Mouse (Mus musculus): ENCODE results near the gene Clvs2.

Clvs2 gene

DNA sequence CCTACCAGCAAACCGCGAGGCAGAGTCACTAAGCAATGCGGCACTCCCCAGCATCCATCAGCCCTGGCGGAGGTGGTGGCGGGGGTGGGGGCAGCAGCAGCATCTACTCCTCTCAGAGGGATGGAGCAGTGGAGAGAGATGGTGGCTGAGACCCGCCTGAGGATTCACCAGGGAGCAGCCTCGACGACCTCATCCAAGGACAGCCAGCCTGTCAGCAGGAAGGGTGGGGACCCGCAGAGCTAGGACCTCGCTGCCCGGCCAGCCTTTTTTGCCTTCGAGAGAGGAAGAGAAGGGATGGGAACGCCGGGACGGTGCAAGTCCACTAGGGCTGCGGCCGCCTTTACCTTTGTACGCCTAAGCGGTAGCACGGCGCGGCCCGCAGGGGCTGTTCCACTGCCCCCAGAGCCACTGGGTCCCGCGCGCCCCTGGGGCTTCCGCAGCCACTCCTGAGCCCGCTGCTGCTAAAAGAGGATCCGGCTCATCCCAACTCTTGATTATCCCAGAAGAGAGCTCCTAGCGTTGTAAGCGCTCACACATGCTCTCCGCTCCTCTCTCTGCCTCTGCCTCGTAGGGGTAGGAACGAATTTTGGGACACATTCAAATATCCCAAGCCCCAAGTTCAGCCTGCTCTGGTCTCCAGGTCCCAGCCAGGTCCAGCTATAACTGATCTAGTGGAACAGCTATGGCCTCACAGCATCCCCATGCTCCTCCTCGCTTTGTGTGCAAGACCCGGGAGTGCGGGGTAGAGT lies at the start of gene Clvs2:
Gene Clvs2 (minus strand): TSS at position 639 of the 749 bp plus-strand sequence.
- DNase-seq: peak; percentile 81

DNA sequence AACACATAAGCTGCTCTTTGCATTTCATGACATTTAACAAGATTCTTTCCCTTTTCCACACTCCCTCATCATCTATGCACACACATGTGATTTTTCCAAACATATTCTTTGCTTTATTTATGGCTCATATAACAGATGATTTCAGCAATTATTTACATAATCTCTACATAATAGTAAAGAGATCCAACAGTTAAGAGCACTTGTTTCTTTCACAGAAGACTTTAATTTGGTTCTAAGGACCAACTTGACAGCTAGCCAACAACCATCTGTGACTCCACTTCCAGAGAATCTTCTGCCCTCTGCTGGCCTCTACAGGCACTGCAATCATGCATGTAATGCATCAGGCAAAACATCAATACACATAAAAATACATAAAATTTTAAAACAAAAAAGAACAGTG lies 28.6 kb upstream of the Clvs2 start:
- DNase-seq: peak; percentile 95

DNA sequence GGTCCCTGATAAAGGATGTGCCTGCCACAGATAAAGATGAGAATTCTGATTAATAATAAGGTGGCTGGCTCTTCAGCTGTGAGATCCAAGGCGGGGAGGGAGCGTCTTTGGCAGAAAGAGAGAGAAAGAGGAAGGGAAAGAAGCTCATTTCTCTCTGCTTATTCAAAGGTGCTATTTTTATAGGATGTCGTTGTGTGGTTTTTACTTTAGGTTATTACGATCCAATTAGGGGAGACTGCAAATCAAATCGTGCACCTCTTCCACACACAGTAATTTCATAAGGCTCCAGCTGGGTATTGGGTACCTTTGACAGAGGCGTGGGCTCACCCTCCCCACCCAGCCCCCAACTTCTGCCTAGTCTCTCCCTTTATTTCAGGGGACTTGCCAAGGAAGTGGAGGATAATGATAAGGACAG lies 985 bp downstream of the Clvs2 start:
- peak; percentile 47 for DNase-seq

DNA sequence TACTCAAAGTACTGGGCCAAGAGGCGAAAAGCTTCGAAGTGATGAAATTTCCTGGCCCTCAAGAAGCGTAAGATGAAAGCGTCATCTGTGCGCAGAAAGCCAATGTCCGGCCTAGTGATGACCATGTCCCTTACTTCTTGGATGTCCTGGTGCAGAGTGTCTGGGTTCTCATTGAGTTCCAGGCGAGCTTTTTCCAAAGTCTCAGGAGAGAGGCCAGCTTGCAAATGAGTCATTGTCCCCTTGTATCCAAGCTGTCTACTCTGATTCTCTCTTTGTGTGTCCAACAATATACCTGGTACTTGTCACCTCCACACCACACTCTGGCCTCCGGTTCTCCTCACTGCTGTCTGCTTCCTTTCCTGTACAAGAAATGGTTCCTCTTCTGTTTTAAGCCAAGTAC lies 1.9 kb downstream of the Clvs2 start:
- DNase-seq: peak; percentile 7

DNA sequence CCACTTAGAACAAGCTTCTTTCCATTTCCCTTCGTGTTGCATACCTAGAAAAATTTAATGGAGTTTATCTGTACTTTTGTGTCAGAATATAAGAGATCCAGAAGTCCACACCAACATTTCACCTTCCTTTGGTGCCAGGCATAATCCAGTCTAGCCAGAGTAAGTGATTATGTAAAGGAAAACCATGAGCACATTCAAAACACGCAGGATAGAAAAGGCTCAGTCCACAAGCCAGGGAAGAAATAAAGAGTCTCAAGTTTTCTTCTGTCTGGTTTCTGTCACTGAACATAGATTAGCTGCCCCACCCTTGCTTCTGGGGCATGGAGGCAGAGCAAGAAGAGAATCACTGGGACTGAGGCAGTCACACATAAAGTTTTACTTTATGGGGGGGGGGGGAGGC lies 8.4 kb downstream of the Clvs2 start:
- DNase-seq: no peak

DNA sequence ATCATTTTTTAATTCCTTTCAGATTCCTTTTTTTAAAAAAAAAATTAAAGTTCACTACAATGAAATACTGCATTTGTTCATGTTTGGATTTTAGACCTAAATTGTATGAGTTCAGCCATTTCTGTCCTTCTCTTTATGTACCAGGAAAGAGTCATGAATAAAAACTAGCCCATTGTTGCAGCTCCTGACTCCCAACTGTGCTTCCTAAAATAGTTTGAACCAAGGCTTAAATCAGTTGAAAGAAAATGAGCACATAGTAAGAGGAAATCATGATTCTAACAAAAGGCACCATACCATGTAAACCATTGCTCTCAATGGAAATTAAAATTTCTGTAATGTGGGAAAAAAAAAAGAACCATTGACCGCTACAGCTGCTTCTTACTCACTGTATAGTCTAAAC lies 11.4 kb downstream of the Clvs2 start:
- DNase-seq: no peak

DNA sequence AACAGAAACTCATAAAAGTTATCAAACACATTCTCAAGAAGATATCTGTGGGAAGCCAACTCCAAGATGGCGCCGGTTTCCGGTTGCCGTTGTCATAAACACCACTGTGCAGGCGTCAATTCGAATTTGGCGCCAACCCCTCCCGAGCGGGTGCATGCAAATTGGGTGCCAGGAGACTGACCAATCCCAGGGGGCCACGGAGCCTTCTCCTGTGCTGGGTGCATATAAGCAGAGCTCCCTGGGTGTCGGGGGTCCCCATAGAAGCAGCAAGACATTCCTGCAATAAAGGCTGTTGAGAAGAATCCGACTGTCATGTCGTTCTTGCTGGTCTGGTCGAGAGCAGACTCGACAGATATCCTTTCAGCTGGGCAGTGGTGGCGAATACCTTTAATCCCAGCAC lies 31.8 kb downstream of the Clvs2 start:
- no peak for DNase-seq

DNA sequence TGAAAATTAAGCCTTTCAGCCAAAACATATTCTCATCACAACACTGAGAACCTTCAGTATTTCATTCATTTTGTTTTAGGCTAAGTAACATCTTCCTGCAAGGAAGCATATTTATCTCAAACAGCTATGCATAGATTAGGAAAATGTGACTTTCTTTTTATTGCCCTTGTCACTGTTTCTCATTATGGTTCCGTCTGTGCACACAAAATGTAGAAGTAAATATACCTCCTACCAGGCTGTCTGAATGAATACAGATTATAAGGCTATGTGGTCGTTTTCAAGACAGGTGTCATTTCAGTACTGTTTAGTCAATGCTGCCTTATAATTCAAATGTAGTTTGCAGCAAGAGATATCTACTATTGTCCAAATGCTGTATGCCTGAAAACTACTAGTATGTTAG lies 35.8 kb downstream of the Clvs2 start:
- DNase-seq: no peak

DNA sequence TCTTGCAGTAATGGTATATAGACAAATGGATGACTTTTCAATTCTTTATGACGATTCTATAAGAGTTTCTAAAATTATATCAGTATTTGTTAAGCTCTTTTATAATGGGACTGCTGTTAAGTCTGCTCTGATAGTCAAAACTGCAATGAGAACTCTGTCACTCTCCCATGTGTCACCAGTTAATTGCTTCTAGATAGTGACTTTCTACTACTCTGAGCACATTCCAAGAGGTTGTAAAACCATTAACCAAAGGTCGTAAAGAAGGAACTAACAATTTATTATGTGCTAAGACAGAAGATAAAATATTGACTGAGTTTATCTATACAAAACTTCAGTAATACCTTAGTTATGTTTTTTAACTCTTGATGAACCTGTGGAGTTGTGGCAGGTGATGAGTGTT lies 37.5 kb downstream of the Clvs2 start:
- DNase-seq: no peak

DNA sequence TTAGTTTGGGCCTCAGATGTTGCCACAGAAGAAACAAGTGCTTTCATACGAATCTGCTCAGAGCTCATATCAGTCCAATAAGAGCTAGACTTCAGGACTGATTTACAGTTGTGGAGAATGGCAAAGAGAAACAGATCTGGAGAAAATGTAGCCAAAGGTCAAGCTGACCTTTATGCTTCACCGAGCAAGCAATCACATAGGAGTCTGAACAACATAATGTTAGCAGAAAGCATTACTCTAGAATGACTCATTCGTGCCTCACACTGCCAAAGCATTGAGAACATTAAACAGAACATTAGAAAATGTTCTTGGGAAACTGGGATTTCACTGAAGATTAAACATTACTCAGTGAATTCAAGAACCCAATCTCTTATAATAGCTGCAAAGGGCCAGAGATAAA lies 66.5 kb downstream of the Clvs2 start:
- no peak for DNase-seq

DNA sequence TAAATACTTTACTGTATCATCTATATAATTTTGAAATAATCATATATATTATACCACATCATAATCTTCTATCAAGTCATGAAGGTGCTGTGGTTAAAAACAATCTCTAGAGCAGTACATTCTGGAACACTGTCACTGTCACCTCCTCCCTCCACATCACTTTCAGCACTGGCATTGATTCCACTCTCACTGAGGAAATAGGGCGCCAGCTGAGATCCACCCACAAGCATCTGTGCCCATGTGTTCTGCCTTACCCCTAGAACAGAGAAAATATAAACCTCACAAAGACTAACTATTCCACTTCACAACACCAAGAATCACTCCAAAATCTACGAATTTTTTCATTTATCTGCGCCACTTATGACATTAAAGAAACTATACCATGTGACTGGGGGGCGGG lies 84.2 kb downstream of the Clvs2 start:
- no peak for DNase-seq
